Mouse (Mus musculus) thymus, adult 2 months (tissue): ENCODE results near the gene a.

Experiments used
- CTCF ChIP-seq: fragments of 200-500 bp; IDR thresholded peaks from 2 replicates; pipeline ENCODE4 v1.5.1; 2012; ENCODE audit warnings: mild to moderate bottlenecking, control low read depth, low read length, moderate library complexity, borderline replicate concordance; ENCODE audit not compliant: control insufficient read depth, poor library complexity, insufficient read depth; ENCODE audit errors: extremely low read depth
- POLR2A ChIP-seq: fragments of 200-500 bp; IDR thresholded peaks from 2 replicates; pipeline ENCODE4 v1.6.1; 2012; ENCODE audit warnings: mild to moderate bottlenecking, low read length, control low read depth, moderate library complexity; ENCODE audit not compliant: control insufficient read depth, poor library complexity, insufficient read depth; ENCODE audit errors: extremely low read depth

- TF ChIP-seq POLR2A (no peak), CTCF (no peak)
Observed at GRCm38 (mm10) chr2:155039956-155040355, 248.8 kb downstream of the a start.
